Mouse (Mus musculus): ENCODE results near the gene Mip. TPM values are rescaled to one million over a fixed set of nuclear protein-coding genes. Genes with fewer than 3 reads are reported as not detected.
"Not testable (repeated sequence)": the region's sequence is repeated elsewhere in the genome, so short reads cannot be mapped to it uniquely, and the experiment has no call there.

The Mip gene
- polyA plus RNA-seq, 1 experiment from 2014 or later = not detected

DNA sequence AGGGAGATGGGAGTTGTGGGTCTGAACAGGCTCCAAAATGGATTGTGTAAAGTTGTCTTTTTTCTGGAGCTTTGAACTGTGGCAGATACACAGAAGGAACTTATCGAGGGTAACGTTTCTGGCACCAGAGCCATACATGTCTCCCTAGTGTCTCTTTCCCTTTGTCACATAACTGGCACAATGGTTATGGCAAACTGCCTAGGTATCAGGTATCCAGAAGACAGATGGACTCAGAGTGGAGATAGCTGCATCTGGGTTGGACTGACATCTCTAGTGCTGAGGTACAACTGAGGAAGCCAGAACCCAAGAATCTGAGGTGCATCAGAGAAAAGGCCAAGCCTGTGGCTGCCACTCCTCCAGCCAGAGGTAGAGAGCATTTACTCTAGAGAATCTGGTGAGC lies 15.5 kb upstream of the Mip start:
- Histone ChIP-seq H3K9ac (replicated peaks) (peak overlapping the region; percentile 63), H3K27me3 (ENCODE audit: insufficient read depth, low read length) (no peaks in the 10 kb centered on the region), H3K9me3 (ENCODE audit: low read length) (no peaks in the 10 kb centered on the region), H3K4me3 (ENCODE audit: low read depth, low read length) (peak overlapping the region; percentile 68; the same call in 1 of the 2 replicates), H3K4me1 (ENCODE audit: insufficient read depth) (peaks cover 24% of the 10 kb centered on the region), H3K27ac (ENCODE audit: low read depth) (0 out of 2 replicates have a peak overlapping the region, but pooled peaks have one; percentile 83), H3K4me2 (ENCODE audit: low read depth, low read length) (peak overlapping the region; percentile 79), H3K36me3 (replicated peaks; ENCODE audit: insufficient read depth, low read length) (peaks cover 18% of the 10 kb centered on the region)
- no peak for TF ChIP-seq CTCF (IDR thresholded peaks at IDR 0.05; ENCODE audit: low read depth)
- TF ChIP-seq EP300 (IDR thresholded peaks at IDR 0.05; ENCODE audit: low read depth) = no peak
- no peak for DNase-seq
- no peak for ATAC-seq
- WGBS (ENCODE audit: insufficient replicate concordance) = 75% methylated on average over 2 of the region's 2 CpGs

- Histone ChIP-seq H3K9ac (replicated peaks) (peak overlapping the region; percentile 63), H3K27me3 (ENCODE audit: insufficient read depth, low read length) (no peaks in the 10 kb centered on the region), H3K4me3 (ENCODE audit: low read depth, low read length) (peak overlapping the region; percentile 68), H3K4me1 (ENCODE audit: insufficient read depth) (peaks cover 23% of the 10 kb centered on the region), H3K36me3 (replicated peaks; ENCODE audit: insufficient read depth, low read length) (peaks cover 18% of the 10 kb centered on the region), H3K27ac (ENCODE audit: low read depth) (peak overlapping the region; percentile 83), H3K9me3 (ENCODE audit: low read length) (no peaks in the 10 kb centered on the region), H3K4me2 (ENCODE audit: low read depth, low read length) (peak overlapping the region; percentile 79)
- DNase-seq (peak; percentile 48), ATAC-seq (peak; percentile 42)
- no peak for TF ChIP-seq CTCF (IDR thresholded peaks at IDR 0.05; ENCODE audit: low read depth)
- no peak for TF ChIP-seq EP300 (IDR thresholded peaks at IDR 0.05; ENCODE audit: low read depth)
- WGBS (ENCODE audit: insufficient replicate concordance) = 16% methylated on average over 14 of the region's 14 CpGs
Observed at GRCm38 (mm10) chr10:128210954-128211353, 14.7 kb upstream of the Mip start.

- peaks cover 23% of the 10 kb centered on the region for H3K4me1 ChIP-seq (ENCODE audit: insufficient read depth)
- no peak for TF ChIP-seq EP300 (IDR thresholded peaks at IDR 0.05; ENCODE audit: low read depth)
- TF ChIP-seq CTCF (IDR thresholded peaks at IDR 0.05; ENCODE audit: low read depth) = peak; percentile 48
- ATAC-seq (peak; percentile 88), DNase-seq (peak; percentile 93)
- H3K9ac ChIP-seq (replicated peaks) = peak within 1 kb of the TSS; percentile 63
- WGBS (ENCODE audit: insufficient replicate concordance) = under 1% methylated on average over 30 of the region's 30 CpGs
- H3K36me3 ChIP-seq (replicated peaks; ENCODE audit: insufficient read depth, low read length) = peaks cover 15% of the 10 kb centered on the region
- peak within 1 kb of the TSS; percentile 83 for H3K27ac ChIP-seq (ENCODE audit: low read depth)
- no peaks in the 10 kb centered on the region for H3K27me3 ChIP-seq (ENCODE audit: insufficient read depth, low read length)
- H3K4me3 ChIP-seq (ENCODE audit: low read depth, low read length) = peak within 1 kb of the TSS; percentile 68
- H3K4me2 ChIP-seq (ENCODE audit: low read depth, low read length) = peak within 1 kb of the TSS; percentile 79
- H3K9me3 ChIP-seq (ENCODE audit: low read length) = no peaks in the 10 kb centered on the region
Observed at GRCm38 (mm10) chr10:128211390-128212108, 14.1 kb upstream of the Mip start, which contains the start of gene Spryd4. Spryd4 (minus strand) TSS chr10:128211807.

GRCm38 (mm10) chr10:128212148-128212547 lies 13.5 kb upstream of the Mip start:
- no peaks in the 10 kb centered on the region for H3K27me3 ChIP-seq (ENCODE audit: insufficient read depth, low read length)
- no peaks in the 10 kb centered on the region for H3K9me3 ChIP-seq (ENCODE audit: low read length)
- ATAC-seq = no peak
- peak overlapping the region; percentile 83 for H3K27ac ChIP-seq (ENCODE audit: low read depth)
- DNase-seq = no peak
- peaks cover 23% of the 10 kb centered on the region for H3K4me1 ChIP-seq (ENCODE audit: insufficient read depth)
- H3K4me2 ChIP-seq (ENCODE audit: low read depth, low read length) = peak overlapping the region; percentile 79
- peak overlapping the region; percentile 63; the same call in 1 of the 2 replicates for H3K9ac ChIP-seq (replicated peaks)
- TF ChIP-seq CTCF (IDR thresholded peaks at IDR 0.05; ENCODE audit: low read depth) (no peak), EP300 (IDR thresholded peaks at IDR 0.05; ENCODE audit: low read depth) (no peak)
- peaks cover 12% of the 10 kb centered on the region for H3K36me3 ChIP-seq (replicated peaks; ENCODE audit: insufficient read depth, low read length)
- H3K4me3 ChIP-seq (ENCODE audit: low read depth, low read length) = peak overlapping the region; percentile 68
- WGBS (ENCODE audit: insufficient replicate concordance) = 36% methylated on average over 6 of the region's 6 CpGs

- Histone ChIP-seq H3K9ac (replicated peaks) (peak overlapping the region; percentile 50), H3K36me3 (replicated peaks; ENCODE audit: insufficient read depth, low read length) (peaks cover 12% of the 10 kb centered on the region), H3K9me3 (ENCODE audit: low read length) (no peaks in the 10 kb centered on the region), H3K27me3 (ENCODE audit: insufficient read depth, low read length) (no peaks in the 10 kb centered on the region), H3K4me1 (ENCODE audit: insufficient read depth) (peaks cover 23% of the 10 kb centered on the region), H3K4me3 (ENCODE audit: low read depth, low read length) (peak overlapping the region; percentile 48), H3K27ac (ENCODE audit: low read depth) (no peak overlapping the region), H3K4me2 (ENCODE audit: low read depth, low read length) (peak overlapping the region; percentile 77)
- ATAC-seq = peak; percentile 60
- DNase-seq = peak; percentile 74
- TF ChIP-seq EP300 (IDR thresholded peaks at IDR 0.05; ENCODE audit: low read depth) = peak; percentile 44; the same call in 1 of the 2 replicates
- peak; percentile 85 for TF ChIP-seq CTCF (IDR thresholded peaks at IDR 0.05; ENCODE audit: low read depth)
- 1% methylated on average over 18 of the region's 18 CpGs for WGBS (ENCODE audit: insufficient replicate concordance)
Observed at GRCm38 (mm10) chr10:128212871-128213323, 12.7 kb upstream of the Mip start.

GRCm38 (mm10) chr10:128214112-128214511 lies 11.5 kb upstream of the Mip start:
- not testable (repeated sequence) for DNase-seq; H3K4me3 ChIP-seq (ENCODE audit: low read depth, low read length); H3K9ac ChIP-seq (replicated peaks); ATAC-seq; H3K36me3 ChIP-seq (replicated peaks; ENCODE audit: insufficient read depth, low read length); H3K27ac ChIP-seq (ENCODE audit: low read depth); H3K9me3 ChIP-seq (ENCODE audit: low read length); H3K4me2 ChIP-seq (ENCODE audit: low read depth, low read length); H3K27me3 ChIP-seq (ENCODE audit: insufficient read depth, low read length)
- H3K4me1 ChIP-seq (ENCODE audit: insufficient read depth) = peaks cover 24% of the 10 kb centered on the region
- WGBS (ENCODE audit: insufficient replicate concordance) = 88% methylated on average over 4 of the region's 4 CpGs
